Mouse (Mus musculus): Measurements from ENCODE around the gene Mybpc3. TPM values are rescaled to one million over a fixed set of nuclear protein-coding genes. Genes with fewer than 3 reads are reported as not detected.
A peak's percentile ranks its signal among the peaks of the same experiment; 100 is the strongest.

Gene Mybpc3
- polyA plus RNA-seq, 1 experiment from 2014 or later: not detected

GRCm38 (mm10) chr2:91183148-91183513, 65.2 kb downstream of the Mybpc3 start:
- peak; percentile 99 for ATAC-seq
- peak overlapping the region; percentile 93 for H3K4me3 ChIP-seq (ENCODE audit: low read depth, low read length)
- WGBS: 0% methylated on average over 9 of the region's 9 CpGs
- H3K4me1 ChIP-seq (replicated peaks; ENCODE audit: control insufficient read depth, insufficient read depth, low read length): no peaks in the 10 kb centered on the region; the same call in 1 of the 2 replicates
- H3K27me3 ChIP-seq (replicated peaks; ENCODE audit: control insufficient read depth, insufficient read depth, low read length): no peaks in the 10 kb centered on the region
- no peak for TF ChIP-seq CTCF (IDR thresholded peaks at IDR 0.05; ENCODE audit: low read depth)
- no peaks in the 10 kb centered on the region; the same call in 1 of the 2 replicates for H3K36me3 ChIP-seq (ENCODE audit: control insufficient read depth, insufficient read depth)
- peak overlapping the region; percentile 98 for H3K4me2 ChIP-seq (replicated peaks; ENCODE audit: low read depth)
- H3K9me3 ChIP-seq (ENCODE audit: control insufficient read depth): no peaks in the 10 kb centered on the region
- H3K9ac ChIP-seq (ENCODE audit: low read depth, low read length): peak overlapping the region; percentile 73
- H3K27ac ChIP-seq (ENCODE audit: low read depth, low read length): peak overlapping the region; percentile 64; the same call in 1 of the 2 replicates

DNA sequence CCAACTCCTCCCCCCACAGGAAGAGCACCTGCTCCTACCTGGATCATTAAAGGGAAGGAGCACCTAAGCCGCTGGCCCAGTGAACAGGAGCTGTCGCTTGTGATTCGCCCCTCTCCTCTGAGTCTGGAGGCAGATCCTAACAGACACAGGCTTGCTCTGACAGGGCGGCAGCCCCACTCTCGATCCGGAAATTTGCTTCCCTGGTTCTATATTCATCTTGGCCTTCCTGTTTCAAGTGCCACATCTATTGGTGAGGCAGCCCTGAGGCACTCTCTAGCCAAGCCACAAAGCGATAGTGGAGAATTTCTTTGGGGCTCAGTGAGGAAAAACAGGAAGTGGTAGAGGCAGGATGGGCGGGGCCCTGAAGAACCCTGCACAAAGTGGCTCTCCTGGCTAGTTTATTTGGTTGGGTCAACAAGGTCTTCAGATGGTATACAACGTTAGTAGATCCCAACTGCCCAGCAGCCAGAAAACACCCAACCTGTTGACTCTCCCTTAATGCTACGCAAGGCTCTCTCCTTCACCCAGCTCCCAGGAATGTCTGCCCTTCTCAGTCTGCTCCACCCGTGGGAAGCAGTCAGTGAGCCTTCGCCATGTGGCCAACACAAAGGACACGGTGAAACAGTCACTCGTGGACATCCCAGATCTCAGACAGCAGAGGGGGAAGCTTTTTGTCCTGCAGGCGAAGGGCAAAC, 65.9 kb downstream of the Mybpc3 start, which contains the start of gene Madd:
Madd (minus strand) TSS at position 127 of the 695 bp plus-strand sequence.
- Histone ChIP-seq H3K27me3 (replicated peaks; ENCODE audit: control insufficient read depth, insufficient read depth, low read length) (no peaks in the 10 kb centered on the region), H3K9me3 (ENCODE audit: control insufficient read depth) (no peaks in the 10 kb centered on the region), H3K4me3 (ENCODE audit: low read depth, low read length) (peak within 1 kb of the TSS; percentile 93), H3K9ac (ENCODE audit: low read depth, low read length) (peak within 1 kb of the TSS; percentile 73), H3K27ac (ENCODE audit: low read depth, low read length) (peak within 1 kb of the TSS; percentile 64; the same call in 1 of the 2 replicates), H3K4me2 (replicated peaks; ENCODE audit: low read depth) (peak within 1 kb of the TSS; percentile 98), H3K4me1 (replicated peaks; ENCODE audit: control insufficient read depth, insufficient read depth, low read length) (no peaks in the 10 kb centered on the region; the same call in 1 of the 2 replicates), H3K36me3 (ENCODE audit: control insufficient read depth, insufficient read depth) (no peaks in the 10 kb centered on the region; the same call in 1 of the 2 replicates)
- peak; percentile 44; the same call in 1 of the 2 replicates for ATAC-seq
- WGBS: 62% methylated on average over 15 of the region's 15 CpGs
- TF ChIP-seq CTCF (IDR thresholded peaks at IDR 0.05; ENCODE audit: low read depth): no peak

Other genes with a start within 250 kb of the Mybpc3 start
- gene C1qtnf4, start 232.3 kb upstream of the Mybpc3 start, polyA plus RNA-seq (2015; fragmentation: Nextera tagmentation; extraction: Ambion mirVana): 6.5 and 7.6 TPM in 2 replicates
- gene Kbtbd4, start 213.4 kb upstream of the Mybpc3 start, polyA plus RNA-seq (2015; fragmentation: Nextera tagmentation; extraction: Ambion mirVana): 12.0 and 13.1 TPM in 2 replicates
- gene Ndufs3, start 213.3 kb upstream of the Mybpc3 start, polyA plus RNA-seq (2015; fragmentation: Nextera tagmentation; extraction: Ambion mirVana): 263 and 280 TPM in 2 replicates
- 34.9 and 41.0 TPM in 2 replicates for gene Celf1, start 177.8 kb upstream of the Mybpc3 start, polyA plus RNA-seq (2015; fragmentation: Nextera tagmentation; extraction: Ambion mirVana)
- gene Rapsn, start 82.5 kb upstream of the Mybpc3 start, polyA plus RNA-seq (2015; fragmentation: Nextera tagmentation; extraction: Ambion mirVana): 0.50 and 0.55 TPM in 2 replicates
- gene Psmc3, start 64.1 kb upstream of the Mybpc3 start, polyA plus RNA-seq (2015; fragmentation: Nextera tagmentation; extraction: Ambion mirVana): 155 and 163 TPM in 2 replicates
- gene Slc39a13, start 47.7 kb upstream of the Mybpc3 start, polyA plus RNA-seq (2015; fragmentation: Nextera tagmentation; extraction: Ambion mirVana): 12.6 and 15.0 TPM in 2 replicates
- gene Spi1, start 35.8 kb upstream of the Mybpc3 start, polyA plus RNA-seq (2015; fragmentation: Nextera tagmentation; extraction: Ambion mirVana): 5.1 and 7.3 TPM in 2 replicates
- gene Madd, start 65.7 kb downstream of the Mybpc3 start, polyA plus RNA-seq (2015; fragmentation: Nextera tagmentation; extraction: Ambion mirVana): 3.1 and 4.7 TPM in 2 replicates
- gene Nr1h3, start 84.7 kb downstream of the Mybpc3 start, polyA plus RNA-seq (2015; fragmentation: Nextera tagmentation; extraction: Ambion mirVana): 22.7 TPM in 2 replicates
- gene Acp2, start 84.7 kb downstream of the Mybpc3 start, polyA plus RNA-seq (2015; fragmentation: Nextera tagmentation; extraction: Ambion mirVana): 20.4 and 20.5 TPM in 2 replicates
- 4.4 and 6.1 TPM in 2 replicates for gene Ddb2, start 118.8 kb downstream of the Mybpc3 start, polyA plus RNA-seq (2015; fragmentation: Nextera tagmentation; extraction: Ambion mirVana)
- gene Pacsin3, start 137.8 kb downstream of the Mybpc3 start, polyA plus RNA-seq (2015; fragmentation: Nextera tagmentation; extraction: Ambion mirVana): 6.5 and 7.3 TPM in 2 replicates
- 37.6 and 39.0 TPM in 2 replicates for gene Arfgap2, start 146.8 kb downstream of the Mybpc3 start, polyA plus RNA-seq (2015; fragmentation: Nextera tagmentation; extraction: Ambion mirVana)

All from intestine, postnatal 0 days (tissue).